Mouse (Mus musculus) adipocyte (in vitro differentiated cells): ENCODE measurements around the gene F11r.
"Not testable (repeated sequence)": the region's sequence is repeated elsewhere in the genome, so short reads cannot be mapped to it uniquely, and the experiment has no call there.

Experiments used
- DNase-seq: peaks from one replicate; pipeline ENCODE4 v3.0.0-alpha.2; 2016; ENCODE audit warnings: low spot score

The F11r gene

GRCm38 (mm10) chr1:171470896-171471295, 33.6 kb downstream of the F11r start:
- peak; percentile 27 for DNase-seq

GRCm38 (mm10) chr1:171471452-171471851, 34.1 kb downstream of the F11r start:
- no peak for DNase-seq

GRCm38 (mm10) chr1:171471941-171472340, 34.6 kb downstream of the F11r start:
- DNase-seq = not testable (repeated sequence)

- DNase-seq = no peak
Observed at GRCm38 (mm10) chr1:171473506-171473905, 36.2 kb downstream of the F11r start.

DNA sequence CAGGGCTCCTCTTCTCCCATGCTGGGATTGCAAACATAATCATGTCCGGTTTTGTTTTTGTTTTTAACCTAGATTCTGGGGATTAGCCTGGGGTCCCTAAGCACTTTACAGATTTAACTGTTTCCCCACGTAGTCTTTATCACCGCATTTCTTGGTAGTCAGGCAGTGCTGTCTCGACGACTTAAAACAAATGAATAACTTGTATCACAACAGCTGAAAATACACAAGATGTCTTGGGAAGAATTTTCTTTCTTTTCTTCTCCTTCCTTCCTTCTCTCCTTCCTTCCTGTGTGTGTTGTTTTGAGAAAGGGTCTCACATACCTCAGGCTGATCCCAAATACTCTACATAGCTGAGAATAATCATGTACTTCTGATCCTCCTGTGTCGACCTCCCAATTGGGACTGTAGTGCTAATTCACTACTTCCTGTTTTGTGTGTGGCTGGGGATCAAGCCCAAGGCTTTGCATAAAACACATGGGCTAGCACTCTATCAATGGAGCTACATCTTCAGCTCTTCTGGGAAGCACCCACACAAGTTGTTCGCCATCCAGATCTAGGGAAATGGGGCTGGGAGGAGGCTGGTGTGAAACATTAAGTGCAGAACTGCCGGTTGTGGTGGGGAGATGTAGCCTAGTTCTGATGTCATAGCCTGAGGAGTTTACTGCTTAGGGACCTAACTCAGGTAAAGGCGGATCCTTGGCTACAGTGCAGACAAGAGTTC, 36.7 kb downstream of the F11r start:
- no peak for DNase-seq

- no peak for DNase-seq
Observed at GRCm38 (mm10) chr1:171477123-171477522, 39.8 kb downstream of the F11r start.

- no peak for DNase-seq
Observed at GRCm38 (mm10) chr1:171477758-171478545, 40.6 kb downstream of the F11r start.

- peak; percentile 69 for DNase-seq
Observed at GRCm38 (mm10) chr1:171478968-171479367, 41.6 kb downstream of the F11r start.

- no peak for DNase-seq
Observed at GRCm38 (mm10) chr1:171494241-171494640, 56.9 kb downstream of the F11r start.

- DNase-seq = no peak
Observed at GRCm38 (mm10) chr1:171495371-171495770, 58.0 kb downstream of the F11r start.

GRCm38 (mm10) chr1:171499856-171500255, 62.5 kb downstream of the F11r start:
- no peak for DNase-seq

GRCm38 (mm10) chr1:171501016-171501610, 63.8 kb downstream of the F11r start:
- DNase-seq = no peak

DNA sequence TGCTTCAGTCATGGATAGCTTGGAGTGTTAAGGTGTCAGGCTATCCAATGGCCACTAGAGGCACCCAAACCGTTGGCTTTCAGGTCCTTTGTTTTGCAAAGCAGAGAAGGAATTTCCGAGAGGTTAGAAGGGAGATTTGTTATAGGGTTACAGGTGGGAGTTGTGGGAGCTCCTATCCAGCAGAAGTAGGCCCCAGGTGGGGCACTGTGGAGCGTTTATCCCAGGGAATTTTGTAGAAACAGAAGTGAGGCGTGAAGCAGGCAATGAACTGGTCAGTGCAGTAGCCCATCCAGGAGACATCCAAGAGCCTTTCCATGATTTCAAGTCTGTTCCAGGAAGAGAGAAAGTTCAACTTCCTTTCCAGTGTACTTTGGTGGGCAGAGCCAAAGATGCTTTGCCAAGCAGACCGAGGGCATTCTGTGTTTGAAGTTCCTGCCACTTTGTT, 64.3 kb downstream of the F11r start:
- peak; percentile 69 for DNase-seq

- DNase-seq = peak; percentile 92
Observed at GRCm38 (mm10) chr1:171502388-171503249, 65.3 kb downstream of the F11r start.

- peak; percentile 99 for DNase-seq
Observed at GRCm38 (mm10) chr1:171503250-171503591, 65.9 kb downstream of the F11r start, which contains the start of gene Alyref2. Gene Alyref2 (plus strand): TSS chr1:171503478.

DNA sequence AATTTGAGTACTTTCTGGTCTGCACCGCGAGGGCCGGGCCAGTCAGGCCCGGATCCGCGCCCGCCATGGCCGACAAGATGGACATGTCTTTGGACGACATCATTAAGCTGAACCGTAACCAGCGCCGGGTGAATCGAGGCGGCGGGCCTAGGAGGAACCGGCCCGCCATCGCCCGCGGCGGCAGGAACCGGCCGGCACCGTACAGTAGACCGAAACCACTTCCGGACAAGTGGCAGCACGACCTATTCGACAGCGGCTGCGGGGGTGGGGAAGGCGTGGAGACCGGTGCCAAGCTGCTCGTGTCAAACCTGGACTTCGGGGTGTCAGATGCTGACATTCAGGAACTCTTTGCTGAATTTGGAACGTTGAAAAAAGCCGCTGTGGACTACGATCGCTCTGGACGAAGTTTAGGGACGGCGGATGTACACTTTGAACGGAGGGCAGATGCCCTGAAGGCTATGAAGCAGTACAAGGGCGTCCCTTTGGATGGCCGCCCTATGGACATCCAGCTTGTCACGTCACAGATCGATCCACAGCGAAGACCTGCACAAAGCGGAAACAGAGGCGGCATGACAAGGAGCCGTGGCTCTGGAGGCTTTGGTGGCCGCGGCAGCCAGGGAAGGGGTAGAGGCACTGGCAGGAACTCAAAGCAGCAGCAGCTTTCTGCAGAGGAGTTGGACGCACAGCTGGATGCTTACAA, 66.4 kb downstream of the F11r start:
- DNase-seq = peak; percentile 82

GRCm38 (mm10) chr1:171504586-171504985, 67.3 kb downstream of the F11r start:
- peak; percentile 3 for DNase-seq

DNA sequence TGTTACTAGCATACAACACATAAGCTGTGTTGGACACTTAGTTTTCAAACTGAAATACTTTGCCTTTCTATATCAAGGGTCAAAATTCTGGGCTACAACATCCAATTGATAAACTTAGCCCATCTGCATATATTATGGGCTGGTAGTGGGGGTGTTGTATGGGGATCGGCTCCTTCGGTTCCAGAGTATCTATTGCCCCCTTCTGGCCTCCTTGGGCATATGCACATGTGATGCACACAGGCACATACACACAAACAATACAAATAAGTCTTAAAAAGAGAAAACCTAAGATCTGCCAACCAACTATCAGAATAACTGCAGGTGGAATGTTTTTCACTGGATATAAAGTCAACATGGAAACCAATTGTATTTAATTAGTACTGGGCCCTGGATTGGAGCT, 75.9 kb downstream of the F11r start:
- no peak for DNase-seq

DNA sequence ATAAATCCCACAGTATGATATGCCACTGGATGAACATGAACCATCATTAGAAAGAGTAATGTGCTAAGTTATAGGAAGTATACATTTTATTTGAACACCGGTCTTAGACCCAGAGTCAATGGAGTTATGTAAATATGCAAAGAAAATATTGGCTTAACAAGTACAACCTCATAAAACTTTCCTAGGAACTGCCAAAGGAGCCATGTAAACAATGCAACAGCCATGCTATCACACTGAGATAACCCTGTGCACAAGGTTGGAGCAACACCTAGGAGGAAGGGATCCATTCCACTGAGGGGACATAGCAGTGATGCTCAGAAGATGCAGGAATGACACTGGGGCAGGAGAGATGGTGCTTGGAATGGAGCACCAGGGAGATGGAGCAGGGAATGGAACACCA, 76.4 kb downstream of the F11r start:
- DNase-seq = no peak
